Mouse (Mus musculus) lung, adult 2 months (tissue): ENCODE measurements around the gene Ube4b.

Experiments
- CTCF ChIP-seq: fragments of 200-500 bp; IDR thresholded peaks from 2 replicates; pipeline ENCODE4 v1.5.1; 2011; ENCODE audit warnings: mild to moderate bottlenecking, low read length, control low read depth; ENCODE audit not compliant: insufficient read depth
- POLR2A ChIP-seq: fragments of 200-500 bp; IDR thresholded peaks from 2 replicates; pipeline ENCODE4 v1.6.1; 2011; ENCODE audit warnings: low read depth, mild to moderate bottlenecking, control low read depth, low read length, borderline replicate concordance; ENCODE audit errors: extremely low read depth

DNA sequence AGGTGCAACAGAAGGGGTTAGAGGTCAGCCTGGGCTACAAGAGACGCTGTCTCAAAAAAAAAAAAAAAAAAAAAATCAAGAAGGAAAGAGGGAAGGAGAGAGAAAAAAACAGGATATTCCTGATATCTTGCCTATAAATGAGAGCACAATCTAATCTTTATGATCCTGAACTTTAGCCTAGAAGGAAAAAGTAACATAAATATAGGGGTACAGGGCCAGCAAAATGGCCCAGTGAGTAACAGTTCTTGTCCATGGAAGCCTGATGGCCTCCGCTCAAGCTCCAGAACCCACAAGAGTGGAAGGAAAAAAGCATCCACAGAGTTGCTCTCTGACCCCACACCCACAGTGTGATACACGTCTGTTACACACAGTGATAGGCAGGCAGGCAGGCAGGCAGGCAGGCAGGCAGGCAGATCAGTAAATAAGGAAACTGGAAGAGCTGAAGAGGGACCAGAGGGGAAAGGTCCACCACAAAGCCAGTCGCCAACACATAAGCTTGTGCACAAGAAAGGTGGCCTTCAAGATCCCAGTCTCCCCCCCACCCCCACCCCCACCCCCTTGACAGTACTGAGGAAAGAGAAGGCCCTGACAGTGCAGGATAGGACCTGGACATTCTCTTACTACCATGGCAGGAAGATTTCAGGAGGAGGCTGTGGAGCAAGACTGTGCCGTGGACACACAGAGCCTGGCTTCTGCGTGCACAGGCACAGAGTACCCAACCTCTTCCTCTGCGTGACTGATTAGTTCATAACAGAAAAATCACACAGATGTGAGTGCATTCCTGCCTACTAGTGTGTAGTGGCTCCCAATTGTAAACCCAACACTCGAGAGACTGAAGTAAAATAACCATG is 140.0 kb downstream of the Ube4b start:
- TF ChIP-seq CTCF (no peak), POLR2A (no peak)
